Mouse (Mus musculus): ENCODE measurements at regions not wholly inside any gene's neighbourhood (a gene's known extent, or its start where the extent isn't known, plus 50 kb on each side); places are given as distances from the start of the nearest gene placed in this dataset.

GRCm38 (mm10) chr14:80083724-80084123, 99.8 kb downstream of the Olfm4 start:
- DNase-seq (ENCODE audit: low read depth, low spot score) = no peak

- DNase-seq (ENCODE audit: low read depth, low spot score) = no peak
These were observed 113.4 kb downstream of the Olfm4 start for GRCm38 (mm10) chr14:80097238-80097637.

DNA sequence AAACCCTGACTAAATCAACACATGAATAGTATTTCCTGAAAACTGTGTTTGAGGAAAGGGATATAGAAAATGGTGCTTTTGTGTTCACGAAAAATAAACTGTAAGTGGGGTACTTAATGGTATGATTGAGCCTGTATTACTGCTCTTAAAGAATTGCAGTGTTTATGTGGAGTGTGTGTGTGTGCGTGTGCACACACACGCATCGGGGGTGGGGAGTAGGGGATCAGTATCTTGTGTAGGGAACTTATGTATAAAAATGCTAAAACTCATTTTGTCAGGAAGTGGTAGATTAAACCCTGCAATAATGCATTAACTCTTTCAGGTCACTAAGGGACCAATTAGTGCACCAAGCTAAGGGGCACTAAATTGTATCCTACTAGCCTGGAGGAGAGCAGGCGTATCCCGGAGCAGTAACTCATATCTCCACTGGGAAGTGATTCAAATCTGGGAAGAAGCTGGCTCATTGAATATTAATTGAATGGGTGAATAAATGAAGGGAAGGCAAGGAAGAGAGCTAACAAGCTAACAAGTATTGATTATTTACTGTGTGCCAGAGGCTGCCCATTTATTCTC, 129.3 kb downstream of the Olfm4 start:
- DNase-seq (ENCODE audit: low read depth, low spot score) = no peak

DNA sequence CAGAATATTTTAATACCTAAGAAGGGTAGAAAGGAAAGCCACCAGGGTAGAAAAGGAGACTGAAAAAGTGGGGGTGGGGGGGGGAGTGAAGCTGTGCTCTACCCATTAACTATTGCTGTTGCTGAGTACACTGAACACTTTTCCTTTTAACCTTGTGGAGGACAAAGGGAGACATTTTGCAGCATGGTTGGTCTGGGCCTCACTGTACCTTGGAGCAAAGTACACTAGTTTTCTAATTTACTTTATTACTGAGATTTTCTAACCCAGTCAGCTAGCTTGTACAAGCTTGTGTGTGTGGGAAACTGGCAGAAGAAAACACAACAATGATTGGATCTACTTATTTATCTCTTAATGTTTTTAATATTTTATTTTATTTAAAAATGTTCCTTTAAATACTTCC, 130.4 kb downstream of the Olfm4 start:
- no peak for DNase-seq (ENCODE audit: low read depth, low spot score)

DNA sequence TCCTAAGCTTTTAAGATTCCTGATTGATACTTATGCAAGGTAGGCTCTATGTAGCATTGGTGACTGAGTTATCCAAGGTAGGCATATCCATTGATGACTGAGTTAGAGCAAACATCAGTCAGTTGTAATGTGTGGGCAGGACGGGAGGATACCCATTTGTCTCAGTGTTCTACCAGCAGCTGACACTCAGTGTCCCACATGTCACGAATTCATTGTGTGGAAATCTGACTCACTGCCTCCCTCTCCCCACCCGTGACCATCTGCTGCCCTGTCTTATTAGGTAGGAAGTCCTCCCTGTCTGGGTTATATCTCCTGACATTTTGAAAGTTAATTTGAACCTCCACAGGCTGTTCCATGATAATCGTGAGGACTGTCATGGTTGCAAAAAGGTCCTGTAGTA, 141.3 kb downstream of the Olfm4 start:
- no peak for DNase-seq (ENCODE audit: low read depth, low spot score)

DNA sequence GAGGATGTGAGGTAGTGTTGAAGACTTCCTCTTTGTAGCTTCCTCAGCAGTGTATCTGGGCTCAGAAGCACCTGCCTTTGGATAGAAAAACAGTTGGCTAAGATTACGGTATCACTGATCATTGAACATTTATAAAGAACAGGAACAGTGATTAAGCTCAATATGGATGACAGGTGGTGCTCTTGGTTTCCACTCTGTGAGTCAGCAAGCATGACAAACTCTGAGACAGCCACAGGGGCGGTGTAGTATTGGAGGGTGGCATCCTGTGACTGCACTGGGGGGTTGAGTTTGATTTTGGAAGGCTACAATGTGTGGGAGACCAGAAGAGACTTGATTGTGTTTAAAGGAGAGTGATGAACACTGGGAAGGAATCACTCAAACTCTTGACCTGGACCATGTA, 144.3 kb downstream of the Olfm4 start:
- DNase-seq (ENCODE audit: low read depth, low spot score) = no peak

- no peak for DNase-seq (ENCODE audit: low read depth, low spot score)
These were observed 153.7 kb downstream of the Olfm4 start for GRCm38 (mm10) chr14:80137541-80137940.

DNA sequence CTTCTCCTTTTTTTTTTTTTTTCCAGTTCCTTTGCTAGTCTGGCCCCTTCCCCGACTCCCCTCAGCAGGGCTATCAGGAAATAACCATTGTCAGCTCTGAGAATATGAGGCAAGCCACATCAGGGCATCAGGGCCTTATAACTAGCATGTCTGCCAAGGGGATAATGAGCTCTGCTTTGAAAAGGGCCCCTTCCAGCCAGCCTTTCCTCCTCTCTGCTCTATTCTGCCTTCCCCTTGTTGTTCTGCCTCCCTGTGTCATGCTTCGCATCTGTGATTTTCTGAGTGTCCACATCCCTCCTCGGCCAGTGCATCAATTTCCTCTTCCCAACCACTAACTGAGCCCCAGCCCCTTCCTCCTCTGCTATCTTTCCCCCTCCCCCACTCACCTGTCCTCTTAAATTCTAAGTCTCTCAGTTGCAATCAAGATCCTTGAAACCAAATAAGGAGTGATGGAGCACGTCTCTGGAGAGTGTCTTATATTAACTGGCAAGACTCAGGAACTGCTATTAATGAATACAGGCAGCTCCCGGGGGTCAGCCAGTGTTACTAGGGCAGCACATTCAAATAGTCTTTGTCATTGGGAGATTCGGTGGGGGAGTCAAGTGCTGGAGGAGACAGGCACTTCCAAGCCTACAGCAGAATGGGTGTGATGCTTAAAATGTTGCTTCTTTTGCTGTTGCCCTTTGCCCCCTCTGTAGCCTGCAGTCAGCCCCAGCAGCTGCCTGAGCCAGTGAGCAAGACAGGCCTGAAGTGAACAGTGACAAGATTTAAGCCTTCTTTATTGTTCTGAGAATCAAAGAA, 155.3 kb downstream of the Olfm4 start:
- no peak for DNase-seq (ENCODE audit: low read depth, low spot score)

DNA sequence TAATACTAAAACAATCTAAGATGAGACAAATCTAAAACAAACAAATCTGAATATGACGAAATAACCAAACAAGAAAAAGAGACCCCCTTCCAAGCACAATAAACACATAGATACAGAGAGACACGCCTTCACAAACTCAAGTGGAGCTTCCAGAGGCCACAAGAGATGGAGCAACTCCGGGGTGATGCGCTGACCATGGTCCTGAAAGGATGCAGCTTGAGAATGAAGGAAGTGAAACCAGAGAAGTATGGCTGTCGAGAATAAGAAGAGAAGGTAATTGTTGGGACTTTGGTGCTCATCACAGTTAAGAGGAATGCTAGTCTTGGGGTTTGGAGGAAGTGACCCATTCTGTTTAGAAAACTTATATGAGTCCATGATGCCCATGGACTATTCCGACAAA, 173.1 kb downstream of the Olfm4 start:
- DNase-seq (ENCODE audit: low read depth, low spot score) = peak; percentile 53

- no peak for DNase-seq (ENCODE audit: low read depth, low spot score)
These were observed 185.3 kb downstream of the Olfm4 start for GRCm38 (mm10) chr14:80169211-80169610.

DNA sequence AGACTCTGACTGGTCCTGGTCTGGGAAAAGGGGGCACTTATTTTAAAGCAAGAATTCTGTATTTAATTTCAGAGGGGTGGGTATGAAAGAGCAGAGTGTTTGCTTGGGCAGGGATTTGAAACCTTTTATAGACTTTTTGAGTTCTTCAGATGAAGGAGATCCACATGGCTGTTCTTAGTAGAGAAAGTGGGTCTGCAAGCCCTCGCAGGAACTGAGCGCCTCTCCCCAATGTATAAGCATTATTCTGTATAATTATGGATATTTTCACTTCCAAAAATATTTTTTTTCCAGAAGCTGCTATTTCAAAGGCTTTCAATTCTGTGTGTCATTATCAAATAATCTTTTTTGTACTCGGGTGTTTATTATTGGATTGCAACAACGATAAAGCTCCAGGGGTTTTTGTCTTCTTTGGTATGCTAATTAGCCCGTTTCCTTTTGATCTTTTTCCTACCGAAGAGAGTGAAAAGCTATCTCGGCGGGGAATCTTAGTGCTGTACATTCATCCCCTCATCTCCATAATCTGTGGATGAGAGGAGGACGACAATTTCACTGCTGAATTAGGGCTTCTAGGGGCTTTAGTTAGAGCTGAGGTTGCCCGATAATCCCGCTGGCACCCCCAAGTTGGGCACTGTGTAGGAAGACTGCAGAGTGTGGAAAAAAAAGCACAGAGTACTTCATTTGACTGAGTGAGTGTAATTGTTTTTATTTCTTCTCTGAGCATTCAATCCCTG, 186.7 kb downstream of the Olfm4 start:
- DNase-seq (ENCODE audit: low read depth, low spot score) = no peak

- DNase-seq (ENCODE audit: low read depth, low spot score) = no peak
These were observed 189.1 kb downstream of the Olfm4 start for GRCm38 (mm10) chr14:80172799-80173484.

DNA sequence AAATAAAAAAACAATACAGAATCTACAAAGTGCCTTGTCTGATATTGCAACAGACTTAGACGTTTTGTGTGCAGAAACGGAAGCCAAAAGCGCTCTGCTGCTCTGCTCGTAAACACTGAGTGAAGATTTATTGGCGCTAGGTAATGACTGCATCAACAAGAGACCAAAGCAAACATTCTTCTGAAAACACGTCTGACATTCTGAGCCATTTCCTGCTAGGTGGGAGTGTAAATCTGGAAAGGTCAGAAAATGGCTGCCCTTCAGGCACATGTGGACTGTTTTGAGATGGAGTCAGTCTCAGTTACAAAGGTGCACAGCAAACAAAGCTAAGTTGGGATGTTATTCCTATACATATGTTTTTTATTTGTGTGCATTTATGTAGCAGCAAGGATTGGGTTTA, 192.6 kb downstream of the Olfm4 start:
- peak; percentile 29 for DNase-seq (ENCODE audit: low read depth, low spot score)

- no peak for DNase-seq (ENCODE audit: low read depth, low spot score)
These were observed 211.2 kb downstream of the Olfm4 start for GRCm38 (mm10) chr14:80195041-80195440.

- peak; percentile 20 for DNase-seq (ENCODE audit: low read depth, low spot score)
These were observed 229.0 kb downstream of the Olfm4 start for GRCm38 (mm10) chr14:80212916-80213315.

DNA sequence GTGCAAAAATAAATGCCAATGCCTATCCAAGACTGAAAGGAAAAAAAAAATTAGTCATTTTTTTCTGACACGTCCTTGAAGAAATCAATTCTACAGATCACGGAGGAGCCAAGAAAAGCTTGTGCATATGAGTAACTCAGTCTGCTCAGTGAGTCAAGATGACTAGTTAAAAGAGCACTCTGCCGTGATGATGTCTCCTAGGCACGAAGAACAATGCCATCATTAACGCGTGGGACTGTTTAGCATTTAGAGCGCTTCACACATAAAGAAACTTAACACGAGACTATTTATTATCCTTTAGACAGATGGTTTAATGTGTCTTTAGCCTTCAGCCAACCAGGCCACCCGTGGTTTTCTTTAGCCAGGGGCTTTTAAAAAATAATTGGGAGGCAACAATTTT, 229.8 kb downstream of the Olfm4 start:
- DNase-seq (ENCODE audit: low read depth, low spot score) = no peak

DNA sequence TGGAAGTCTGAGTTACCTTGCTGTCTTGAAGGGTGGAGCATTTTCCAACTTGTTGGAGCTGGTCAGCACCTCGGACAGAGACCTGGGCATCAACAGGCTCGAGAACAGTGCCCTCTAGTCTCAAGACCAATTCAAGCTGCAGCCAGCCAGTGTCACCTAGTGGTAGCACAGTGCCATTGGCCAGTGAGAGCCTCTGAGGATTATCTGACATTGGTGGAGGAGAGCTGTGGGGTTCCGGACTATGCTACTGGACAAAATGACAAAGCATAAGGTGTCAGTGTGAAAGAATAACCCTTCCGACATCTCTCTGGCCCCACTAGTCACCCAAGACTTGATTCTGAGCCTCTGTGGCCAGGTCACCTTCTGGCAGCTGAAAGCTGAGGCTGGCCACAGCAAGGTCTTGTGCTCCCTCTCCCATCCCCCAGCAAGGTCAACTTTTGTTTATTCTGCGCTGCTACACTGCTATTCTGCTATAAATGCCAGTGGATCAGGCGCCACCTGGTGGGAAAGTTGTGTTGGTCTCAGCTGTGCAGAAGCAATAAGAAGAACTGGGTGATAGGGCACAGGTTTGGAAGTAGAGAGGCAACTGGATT, 232.2 kb downstream of the Olfm4 start:
- DNase-seq (ENCODE audit: low read depth, low spot score) = peak; percentile 66

GRCm38 (mm10) chr14:80232066-80232465, 248.2 kb downstream of the Olfm4 start:
- no peak for DNase-seq (ENCODE audit: low read depth, low spot score)

GRCm38 (mm10) chr14:80232976-80233375, 249.1 kb downstream of the Olfm4 start:
- no peak for DNase-seq (ENCODE audit: low read depth, low spot score)

GRCm38 (mm10) chr14:80237136-80237535, 253.3 kb downstream of the Olfm4 start:
- DNase-seq (ENCODE audit: low read depth, low spot score) = no peak

- DNase-seq (ENCODE audit: low read depth, low spot score) = no peak
These were observed 253.7 kb downstream of the Olfm4 start for GRCm38 (mm10) chr14:80237552-80237951.

Measured in embryo, embryonic 11.5 days (tissue).